Mouse (Mus musculus) liver, embryonic 16.5 days (tissue): ENCODE data around the gene Nlrp9c. TPM values are rescaled to one million over a fixed set of nuclear protein-coding genes. Genes with fewer than 3 reads are reported as not detected.
"Not testable (repeated sequence)": the region's sequence is repeated elsewhere in the genome, so short reads cannot be mapped to it uniquely, and the experiment has no call there.

Source experiments
- ATAC-seq: fragments of 200-750 bp; cut with Nextera tagmentation; 2 replicates; pipeline ENCODE4 v1.8.0; 2017; ENCODE audit warnings: low read depth, mild to moderate bottlenecking, moderate number of reproducible peaks, moderate library complexity
- H3K27ac ChIP-seq: fragments of 300-500 bp; sonication (generic); 2 replicates; pipeline ENCODE4 v1.5.1; 2014; ENCODE audit warnings: mild to moderate bottlenecking, low read length
- H3K27me3 ChIP-seq: fragments of 300-500 bp; sonication (generic); 2 replicates; pipeline ENCODE4 v1.6.1; 2014; ENCODE audit warnings: low read depth, low read length, mixed read lengths; ENCODE audit not compliant: control insufficient read depth, insufficient read depth
- H3K36me3 ChIP-seq: fragments of 300-500 bp; sonication (generic); 2 replicates; pipeline ENCODE4 v1.6.1; 2014; ENCODE audit warnings: mild to moderate bottlenecking; ENCODE audit not compliant: control insufficient read depth, insufficient read depth
- H3K4me1 ChIP-seq: fragments of 300-500 bp; sonication (generic); 2 replicates; pipeline ENCODE4 v1.6.1; 2014; ENCODE audit warnings: low read depth, low read length, mixed read lengths; ENCODE audit not compliant: control insufficient read depth
- H3K4me2 ChIP-seq: fragments of 300-500 bp; sonication (generic); 2 replicates; pipeline ENCODE4 v1.6.1; 2014; ENCODE audit warnings: low read depth, low read length, mixed read lengths
- H3K4me3 ChIP-seq: fragments of 300-500 bp; sonication (generic); 2 replicates; pipeline ENCODE4 v1.5.1; 2014; ENCODE audit warnings: low read depth, mild to moderate bottlenecking, low read length
- H3K9ac ChIP-seq: fragments of 300-500 bp; sonication (generic); 2 replicates; pipeline ENCODE4 v1.6.1; 2014; ENCODE audit warnings: low read depth, low read length
- H3K9me3 ChIP-seq: fragments of 300-500 bp; sonication (generic); replicated peaks from 2 replicates; pipeline ENCODE4 v1.6.1; 2016; ENCODE audit warnings: low read length; ENCODE audit not compliant: control insufficient read depth
- WGBS: fragments of 180-500 bp; shearing (Covaris S2); extraction: QIAGEN DNeasy Blood & Tissue Kit; methylation state at CpG from one replicate; pipeline ENCODE4 v1.1.7; 2014; ENCODE audit not compliant: insufficient replicate concordance; 5-methylcytosine and 5-hydroxymethylcytosine counted together
- polyA plus RNA-seq: library from polyadenylated mRNA; unstranded; fragments of >200 nt; fragmentation: Nextera tagmentation; extraction: Ambion mirVana; gene quantifications from 2 replicates; pipeline ENCODE4 v1.2.1, GENCODE M21; 2015

Gene Nlrp9c
- polyA plus RNA-seq, 1 experiment from 2014 or later, result not detected

DNA sequence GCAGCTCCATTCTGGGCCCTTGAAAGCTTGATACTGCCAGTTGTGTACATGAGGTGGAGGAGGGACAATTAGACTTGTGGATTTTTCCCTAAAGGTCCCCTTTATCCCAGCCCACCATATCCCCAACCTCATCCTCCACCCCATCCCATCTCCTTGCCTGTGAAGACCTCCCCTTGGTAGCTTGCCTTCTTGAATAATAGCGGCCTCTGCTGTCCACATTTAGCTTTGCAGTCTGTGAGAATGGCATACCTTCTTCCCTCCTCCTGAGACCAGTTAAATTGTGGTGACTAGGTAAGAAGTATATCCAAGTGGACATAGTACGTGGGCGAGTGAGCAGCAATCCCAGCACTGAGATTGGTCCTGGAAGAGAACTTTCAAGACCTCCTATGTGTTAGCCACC lies 83.1 kb downstream of the Nlrp9c start:
- not testable (repeated sequence) for H3K9ac ChIP-seq, H3K36me3 ChIP-seq, H3K27me3 ChIP-seq, H3K4me2 ChIP-seq, H3K4me3 ChIP-seq, H3K4me1 ChIP-seq, H3K9me3 ChIP-seq, H3K27ac ChIP-seq, ATAC-seq
- 46% methylated on average over 3 of the region's 3 CpGs for WGBS

- not testable (repeated sequence) for H3K4me2 ChIP-seq, H3K4me3 ChIP-seq, H3K27ac ChIP-seq, H3K9ac ChIP-seq, H3K4me1 ChIP-seq, H3K36me3 ChIP-seq, H3K9me3 ChIP-seq, ATAC-seq, H3K27me3 ChIP-seq
- 57% methylated on average over 4 of the region's 4 CpGs for WGBS
Observed at GRCm38 (mm10) chr7:26315809-26316208, 87.7 kb downstream of the Nlrp9c start.

DNA sequence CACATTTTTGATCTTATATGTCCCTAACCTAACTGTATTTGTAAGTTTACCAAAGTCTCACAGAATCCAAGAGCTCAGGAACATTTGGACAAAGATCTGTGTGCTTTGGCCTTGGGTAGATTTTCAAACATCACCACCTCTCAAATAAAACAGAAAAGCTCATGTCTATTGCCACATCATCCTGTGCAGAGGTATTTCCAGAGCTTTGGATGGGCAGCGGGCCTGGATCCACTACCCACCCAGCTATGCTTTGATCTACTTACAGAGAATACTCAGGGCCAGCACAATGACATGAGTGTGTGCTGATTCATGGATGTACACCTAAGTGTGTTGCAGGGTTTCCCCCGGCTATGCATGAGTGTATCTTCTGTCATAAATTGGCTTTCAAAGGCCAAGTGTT lies 88.3 kb downstream of the Nlrp9c start:
- H3K9ac ChIP-seq, H3K36me3 ChIP-seq, H3K27ac ChIP-seq, H3K9me3 ChIP-seq, H3K27me3 ChIP-seq, H3K4me2 ChIP-seq, H3K4me1 ChIP-seq, H3K4me3 ChIP-seq: not testable (repeated sequence)
- 0 out of 2 replicates have a peak, but pooled peaks have one; percentile 24 for ATAC-seq
- WGBS, result 43% methylated on average over 2 of the region's 2 CpGs

GRCm38 (mm10) chr7:26311786-26312185 lies 91.7 kb downstream of the Nlrp9c start:
- H3K4me2 ChIP-seq, H3K36me3 ChIP-seq, H3K4me1 ChIP-seq, H3K9me3 ChIP-seq, ATAC-seq, H3K9ac ChIP-seq, H3K27ac ChIP-seq, H3K27me3 ChIP-seq, H3K4me3 ChIP-seq: not testable (repeated sequence)
- 46% methylated on average over 4 of the region's 4 CpGs for WGBS

DNA sequence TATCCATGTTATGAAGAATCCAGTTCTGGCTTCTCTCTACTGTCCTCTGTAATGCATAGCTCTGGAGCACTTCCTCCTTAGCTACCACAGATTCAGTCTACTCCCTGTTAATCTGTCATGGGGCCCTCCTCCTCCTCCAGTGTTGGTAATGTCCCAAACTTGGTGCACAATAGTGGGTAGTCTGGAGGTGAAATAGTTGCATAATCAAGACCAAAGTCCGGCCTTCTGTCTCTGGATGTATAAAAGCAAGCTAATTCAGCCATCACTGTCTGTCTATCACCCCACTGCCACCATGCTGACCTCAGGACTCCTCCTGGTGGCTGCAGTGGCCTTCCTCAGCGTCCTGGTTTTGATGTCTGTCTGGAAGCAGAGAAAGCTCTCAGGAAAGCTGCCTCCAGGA lies 96.6 kb downstream of the Nlrp9c start, which contains the start of gene Cyp2a4:
Gene Cyp2a4, plus strand, starts transcription at position 244 of the 400 bp plus-strand sequence.
- not testable (repeated sequence) for H3K27ac ChIP-seq, H3K4me1 ChIP-seq, H3K9me3 ChIP-seq, H3K9ac ChIP-seq, H3K4me3 ChIP-seq, H3K27me3 ChIP-seq, H3K36me3 ChIP-seq, H3K4me2 ChIP-seq, ATAC-seq
- WGBS, result 40% methylated on average over 2 of the region's 2 CpGs

- H3K9ac ChIP-seq, H3K4me2 ChIP-seq, H3K27ac ChIP-seq, H3K4me3 ChIP-seq, H3K4me1 ChIP-seq, H3K36me3 ChIP-seq, H3K27me3 ChIP-seq, H3K9me3 ChIP-seq: not testable (repeated sequence)
- peak; percentile 67 for ATAC-seq
- 57% methylated on average over 8 of the region's 8 CpGs for WGBS
Observed at GRCm38 (mm10) chr7:26303429-26304166, 99.9 kb downstream of the Nlrp9c start.

Other genes with a start within 250 kb of the Nlrp9c start
- gene Cyp2b9, start 230.3 kb downstream of the Nlrp9c start, polyA plus RNA-seq, result 2.0 and 2.5 TPM in 2 replicates
- not detected in 2 replicates for gene Vmn1r184, start 143.4 kb downstream of the Nlrp9c start, polyA plus RNA-seq
- gene Cyp2a4, start 96.5 kb downstream of the Nlrp9c start, polyA plus RNA-seq, result 0.81 and 1.2 TPM in 2 replicates
- not detected in 2 replicates for gene Nlrp4a, start 31.4 kb upstream of the Nlrp9c start, polyA plus RNA-seq
- gene Nlrp9a, start 131.3 kb upstream of the Nlrp9c start, polyA plus RNA-seq, result not detected in 2 replicates
- gene Vmn1r185, start 214.8 kb upstream of the Nlrp9c start, polyA plus RNA-seq, result not detected in 2 replicates